Mouse (Mus musculus): ENCODE measurements around the gene Cacna1h.
A peak's percentile ranks its signal among the peaks of the same experiment; 100 is the strongest.

Gene Cacna1h

GRCm38 (mm10) chr17:25407352-25407751 lies 26.2 kb downstream of the Cacna1h start:
- DNase-seq (ENCODE audit: low spot score): no peak

- no peak for DNase-seq (ENCODE audit: low spot score)
Observed at GRCm38 (mm10) chr17:25406011-25406441, 27.6 kb downstream of the Cacna1h start.

- no peak for DNase-seq (ENCODE audit: low spot score)
Observed at GRCm38 (mm10) chr17:25405224-25405895, 28.2 kb downstream of the Cacna1h start.

GRCm38 (mm10) chr17:25404190-25404589 lies 29.4 kb downstream of the Cacna1h start:
- DNase-seq (ENCODE audit: low spot score): no peak

GRCm38 (mm10) chr17:25402224-25402623 lies 31.4 kb downstream of the Cacna1h start:
- DNase-seq (ENCODE audit: low spot score): no peak

GRCm38 (mm10) chr17:25401491-25401890 lies 32.1 kb downstream of the Cacna1h start:
- DNase-seq (ENCODE audit: low spot score): no peak

GRCm38 (mm10) chr17:25400443-25400842 lies 33.1 kb downstream of the Cacna1h start:
- no peak for DNase-seq (ENCODE audit: low spot score)

GRCm38 (mm10) chr17:25398520-25398838 lies 35.1 kb downstream of the Cacna1h start:
- DNase-seq (ENCODE audit: low spot score): no peak

- peak; percentile 53 for DNase-seq (ENCODE audit: low spot score)
Observed at GRCm38 (mm10) chr17:25397804-25398519, 35.6 kb downstream of the Cacna1h start.

- no peak for DNase-seq (ENCODE audit: low spot score)
Observed at GRCm38 (mm10) chr17:25394526-25394925, 39.1 kb downstream of the Cacna1h start.

GRCm38 (mm10) chr17:25374011-25374410 lies 59.6 kb downstream of the Cacna1h start:
- no peak for DNase-seq (ENCODE audit: low spot score)

- DNase-seq (ENCODE audit: low spot score): no peak
Observed at GRCm38 (mm10) chr17:25372491-25372890, 61.1 kb downstream of the Cacna1h start.

GRCm38 (mm10) chr17:25368973-25369372 lies 64.6 kb downstream of the Cacna1h start, which contains the start of gene Tpsg1:
Gene Tpsg1 (plus strand): TSS chr17:25369273.
- no peak for DNase-seq (ENCODE audit: low spot score)

GRCm38 (mm10) chr17:25366005-25366404 lies 67.6 kb downstream of the Cacna1h start, which contains the start of gene Tpsb2:
Gene Tpsb2 (plus strand): TSS chr17:25366305.
- no peak for DNase-seq (ENCODE audit: low spot score)

GRCm38 (mm10) chr17:25363726-25364125 lies 69.9 kb downstream of the Cacna1h start:
- DNase-seq (ENCODE audit: low spot score): no peak

GRCm38 (mm10) chr17:25361291-25361690 lies 72.3 kb downstream of the Cacna1h start:
- no peak for DNase-seq (ENCODE audit: low spot score)

GRCm38 (mm10) chr17:25345462-25345861 lies 88.1 kb downstream of the Cacna1h start, which contains the start of gene Tpsab1:
Gene Tpsab1 (minus strand): TSS chr17:25345562.
- DNase-seq (ENCODE audit: low spot score): no peak

GRCm38 (mm10) chr17:25341490-25341889 lies 92.1 kb downstream of the Cacna1h start:
- no peak for DNase-seq (ENCODE audit: low spot score)

- no peak for DNase-seq (ENCODE audit: low spot score)
Observed at GRCm38 (mm10) chr17:25340003-25340402, 93.6 kb downstream of the Cacna1h start.

GRCm38 (mm10) chr17:25338218-25338617 lies 95.4 kb downstream of the Cacna1h start:
- DNase-seq (ENCODE audit: low spot score): no peak

- DNase-seq (ENCODE audit: low spot score): peak; percentile 49
Observed at GRCm38 (mm10) chr17:25333943-25334342, 99.6 kb downstream of the Cacna1h start.

- no peak for DNase-seq (ENCODE audit: low spot score)
Observed at GRCm38 (mm10) chr17:25332321-25332720, 101.3 kb downstream of the Cacna1h start.
